Mouse (Mus musculus) CH12.LX (cell line): ENCODE results near the gene Cacna2d1. TPM values are rescaled to one million over a fixed set of nuclear protein-coding genes. Genes with fewer than 3 reads are reported as not detected.

Experiments
- DNase-seq: peaks from one replicate; pipeline ENCODE4 v3.0.0-alpha.2; 2013; ENCODE audit errors: extremely low read depth
- H3K27ac ChIP-seq: 2 replicates; pipeline ENCODE4 v1.5.1; 2012; ENCODE audit warnings: low read depth, mild to moderate bottlenecking, control low read depth, moderate library complexity; ENCODE audit not compliant: insufficient read depth
- H3K27me3 ChIP-seq: replicated peaks from 2 replicates; pipeline ENCODE3; 2012; ENCODE audit warnings: inconsistent platforms
- H3K36me3 ChIP-seq, 2 experiments: replicated peaks in 1 of 2; 2 replicates each; pipeline versions ENCODE3 to v1.6.1; 2012; ENCODE audit warnings: inconsistent platforms in 1 of 2, low read length in 1 of 2, mild to moderate bottlenecking in 1 of 2, mixed read lengths in 1 of 2, moderate library complexity in 1 of 2; ENCODE audit not compliant: control insufficient read depth in 1 of 2, insufficient read depth in 1 of 2
- H3K4me1 ChIP-seq, 2 experiments: 2 replicates each; pipeline ENCODE4 v1.6.1; 2012; ENCODE audit warnings: inconsistent platforms in 1 of 2, moderate library complexity in 1 of 2; ENCODE audit not compliant: insufficient read depth in 2 of 2, control insufficient read depth in 1 of 2
- H3K4me2 ChIP-seq: 2 replicates; pipeline ENCODE4 v1.6.1; 2012; ENCODE audit warnings: low read depth, mild to moderate bottlenecking, control low read depth; ENCODE audit not compliant: poor library complexity, insufficient read depth, severe bottlenecking
- H3K4me3 ChIP-seq, 3 experiments: fragments of 150-350 bp in 1 of 3; sonication (generic) in 1 of 3; replicated peaks in 1 of 3; 2 replicates each; pipeline versions ENCODE3 to v1.5.1; 2011 to 2012; ENCODE audit warnings: low read depth in 2 of 3, low read length in 2 of 3, mild to moderate bottlenecking in 2 of 3, moderate library complexity in 2 of 3, control low read depth in 1 of 3, improper control_type of control experiment in 1 of 3, inconsistent platforms in 1 of 3, mixed read lengths in 1 of 3; ENCODE audit not compliant: poor library complexity in 1 of 3
- H3K79me2 ChIP-seq: replicated peaks from 2 replicates; pipeline ENCODE4 v1.6.1; 2012; ENCODE audit warnings: mild to moderate bottlenecking, moderate library complexity; ENCODE audit not compliant: control insufficient read depth, poor library complexity, insufficient read depth, severe bottlenecking; ENCODE audit errors: extremely low read depth
- H3K9ac ChIP-seq: 2 replicates; pipeline ENCODE4 v1.6.1; 2012; ENCODE audit warnings: low read depth, mild to moderate bottlenecking, control low read depth, moderate library complexity; ENCODE audit not compliant: insufficient read depth
- H3K9me3 ChIP-seq: replicated peaks from 2 replicates; pipeline ENCODE3; 2012; ENCODE audit warnings: low read length, inconsistent platforms, mixed read lengths
- CHD2 ChIP-seq: IDR thresholded peaks from 2 replicates; pipeline ENCODE4 v1.6.1; 2011; ENCODE audit warnings: low read length, improper control_type of control experiment
- E2F4 ChIP-seq: IDR thresholded peaks from 2 replicates; pipeline ENCODE4 v1.6.1; 2011; ENCODE audit warnings: low read depth, low read length, improper control_type of control experiment; ENCODE audit not compliant: insufficient replicate concordance
- ELF1 ChIP-seq: IDR thresholded peaks from 2 replicates; pipeline ENCODE4 v1.6.1; 2014; ENCODE audit warnings: low read depth, mild to moderate bottlenecking, inconsistent platforms, low read length, improper control_type of control experiment
- KAT2A ChIP-seq: IDR thresholded peaks from 2 replicates; pipeline ENCODE4 v1.6.1; 2012; ENCODE audit warnings: low read length, improper control_type of control experiment, inconsistent platforms; ENCODE audit not compliant: insufficient replicate concordance
- MAX ChIP-seq: IDR thresholded peaks from 2 replicates; pipeline ENCODE4 v1.6.1; 2011; ENCODE audit warnings: low read length, improper control_type of control experiment
- MYC ChIP-seq: IDR thresholded peaks from 2 replicates; pipeline ENCODE4 v1.6.1; 2011; ENCODE audit warnings: low read depth, mild to moderate bottlenecking, improper control_type of control experiment, low read length
- NELFE ChIP-seq: IDR thresholded peaks from 2 replicates; pipeline ENCODE4 v1.6.1; 2011; ENCODE audit warnings: low read depth, low read length, improper control_type of control experiment
- PAX5 ChIP-seq: IDR thresholded peaks from 2 replicates; pipeline ENCODE4 v1.6.1; 2012; ENCODE audit warnings: low read length, inconsistent platforms, mixed read lengths
- POLR2A ChIP-seq: IDR thresholded peaks from 2 replicates; pipeline ENCODE4 v1.6.1; 2011; ENCODE audit warnings: low read depth, mild to moderate bottlenecking, improper control_type of control experiment, low read length
- POLR2AphosphoS2 ChIP-seq: IDR thresholded peaks from 2 replicates; pipeline ENCODE4 v1.6.1; 2011; ENCODE audit warnings: low read depth, low read length, improper control_type of control experiment
- RAD21 ChIP-seq: IDR thresholded peaks from 2 replicates; pipeline ENCODE4 v1.6.1; 2011; ENCODE audit warnings: low read depth, mild to moderate bottlenecking, low read length, improper control_type of control experiment, moderate library complexity
- SMC3 ChIP-seq: IDR thresholded peaks from 2 replicates; pipeline ENCODE4 v1.6.1; 2011; ENCODE audit warnings: low read depth, low read length, improper control_type of control experiment
- UBTF ChIP-seq: IDR thresholded peaks from 2 replicates; pipeline ENCODE4 v1.6.1; 2012; ENCODE audit warnings: low read depth, mild to moderate bottlenecking, inconsistent platforms, low read length, improper control_type of control experiment, moderate library complexity
- ZMIZ1 ChIP-seq: IDR thresholded peaks from 2 replicates; pipeline ENCODE4 v1.6.1; 2012; ENCODE audit warnings: low read depth, mild to moderate bottlenecking, inconsistent platforms, low read length, improper control_type of control experiment
- dilution Hi-C: fragments of 300-500 bp; cut with MboI; formaldehyde crosslinking; loops from 2 replicates; pipeline ENCODE4 v1.14.3; 2020; ENCODE audit warnings: low sequenced_read_pairs; ENCODE audit not compliant: extremely low pct_unique_long_range_greater_than_20kb, extremely low pct_ligation_motif_present
- in situ Hi-C: fragments of 300-500 bp; cut with MboI; formaldehyde crosslinking; loops from 3 replicates; pipeline ENCODE4 v1.14.3; 2019; ENCODE audit warnings: low sequenced_read_pairs, low pct_ligation_motif_present, low pct_unique_long_range_greater_than_20kb, mixed read lengths
- polyA plus RNA-seq: library from polyadenylated mRNA; unstranded; fragments of >175 nt; gene quantifications from 2 replicates; pipeline ENCODE4 v1.2.1, GENCODE M21; 2012; ENCODE audit warnings: low read depth; ENCODE audit not compliant: insufficient read length
- total RNA-seq, 2 experiments: library from RNA; depleted of rRNA; stranded (reverse); fragments of 300-350 nt in 1 of 2; fragments of >200 nt in 1 of 2; gene quantifications; 2 replicates each; pipeline ENCODE4 v1.2.3; 2012 to 2014

Gene Cacna2d1
- total and polyA plus RNA-seq, 3 experiments = 0.13 to 1.3 (median 0.28) TPM

- no peaks in the 10 kb centered on the region for H3K4me1 ChIP-seq
- no peaks in the 10 kb centered on the region for H3K27me3 ChIP-seq
- no peak overlapping the region for H3K4me3 ChIP-seq
- H3K27ac ChIP-seq = no peak overlapping the region
- no peak for TF ChIP-seq MAX
- TF ChIP-seq CHD2 = no peak
- no peak for TF ChIP-seq MYC
- TF ChIP-seq UBTF = no peak
- TF ChIP-seq ZMIZ1 = no peak
- no peak for TF ChIP-seq POLR2AphosphoS2
- no peak for TF ChIP-seq E2F4
- no peak for TF ChIP-seq PAX5
- no peak for TF ChIP-seq ELF1
- no peak for DNase-seq
- in situ Hi-C loops (no loop called here), dilution Hi-C loops (no loop called here)
- H3K79me2 ChIP-seq = no peaks in the 10 kb centered on the region
- no peak overlapping the region for H3K9ac ChIP-seq
- H3K4me2 ChIP-seq = no peak overlapping the region
- H3K9me3 ChIP-seq = peaks cover 2% of the 10 kb centered on the region
- no peaks in the 10 kb centered on the region for H3K36me3 ChIP-seq
Observed at GRCm38 (mm10) chr5:15914931-15915330, 19.6 kb upstream of the Cacna2d1 start.

DNA sequence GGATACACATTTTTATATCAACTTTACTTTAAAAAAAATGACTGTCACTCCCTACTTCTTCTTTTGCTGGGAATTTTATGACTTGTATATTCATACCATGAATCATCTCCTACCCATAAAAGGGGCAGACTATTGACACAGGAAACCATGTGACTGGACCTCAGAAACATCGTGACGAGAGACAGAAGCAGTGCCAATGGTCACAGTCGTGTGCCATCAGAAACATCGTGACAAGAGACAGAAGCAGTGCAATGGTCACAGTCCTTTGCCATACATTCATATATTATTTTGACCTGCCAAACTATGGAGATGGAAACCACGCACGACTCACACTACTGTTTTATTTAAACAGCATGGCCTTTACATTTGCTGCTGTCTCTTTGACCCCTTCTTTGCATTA is 6.0 kb upstream of the Cacna2d1 start:
- no peak for DNase-seq
- in situ Hi-C loops = no loop called here
- Histone ChIP-seq H3K4me3 (no peak overlapping the region), H3K36me3 (no peaks in the 10 kb centered on the region), H3K9me3 (peaks cover 2% of the 10 kb centered on the region), H3K27me3 (no peaks in the 10 kb centered on the region), H3K4me1 (no peaks in the 10 kb centered on the region), H3K9ac (no peak overlapping the region), H3K79me2 (no peaks in the 10 kb centered on the region), H3K27ac (no peak overlapping the region), H3K4me2 (no peak overlapping the region)
- TF ChIP-seq NELFE = no peak
- TF ChIP-seq POLR2A = no peak
- no peak for TF ChIP-seq SMC3
- dilution Hi-C loops = no loop called here

- Histone ChIP-seq H3K79me2 (no peaks in the 10 kb centered on the region), H3K27ac (no peak overlapping the region), H3K27me3 (no peaks in the 10 kb centered on the region), H3K9me3 (peaks cover 16% of the 10 kb centered on the region), H3K4me2 (no peak overlapping the region), H3K4me3 (no peak overlapping the region), H3K36me3 (no peaks in the 10 kb centered on the region), H3K4me1 (no peaks in the 10 kb centered on the region), H3K9ac (no peak overlapping the region)
- dilution Hi-C loops = no loop called here
- TF ChIP-seq KAT2A = no peak
- no peak for TF ChIP-seq RAD21
- TF ChIP-seq E2F4 = no peak
- DNase-seq = no peak
- in situ Hi-C loops = no loop called here
Observed at GRCm38 (mm10) chr5:15933017-15933416, 1.5 kb upstream of the Cacna2d1 start.
